Mouse (Mus musculus) neural tube, embryonic 11.5 days (tissue): ENCODE measurements at regions not wholly inside any gene's neighbourhood (a gene's known extent, or its start where the extent isn't known, plus 50 kb on each side); places are given as distances from the start of the nearest gene placed in this dataset.

Source experiments
- ATAC-seq: fragments of 200-750 bp; cut with Nextera tagmentation; 2 replicates; pipeline ENCODE4 v1.8.0; 2017; ENCODE audit warnings: moderate number of reproducible peaks, mild to moderate bottlenecking, moderate TSS enrichment, moderate library complexity; ENCODE audit not compliant: insufficient read depth, low FRiP score, low TSS enrichment
- DNase-seq: peaks from one replicate; pipeline ENCODE4 v3.0.0-alpha.2; 2015; ENCODE audit warnings: low spot score
- H3K27ac ChIP-seq: fragments of 300-500 bp; sonication (generic); 2 replicates; pipeline ENCODE4 v1.5.1; 2014; ENCODE audit warnings: low read depth, mild to moderate bottlenecking, low read length
- H3K27me3 ChIP-seq: fragments of 300-500 bp; sonication (generic); 2 replicates; pipeline ENCODE4 v1.6.1; 2014; ENCODE audit warnings: mild to moderate bottlenecking, low read length, mixed read lengths; ENCODE audit not compliant: control insufficient read depth, insufficient read depth
- H3K36me3 ChIP-seq: fragments of 300-500 bp; sonication (generic); 2 replicates; pipeline ENCODE4 v1.6.1; 2014; ENCODE audit warnings: mild to moderate bottlenecking, low read length, moderate library complexity, mixed read lengths; ENCODE audit not compliant: control insufficient read depth, insufficient read depth
- H3K4me1 ChIP-seq: fragments of 300-500 bp; sonication (generic); 2 replicates; pipeline ENCODE4 v1.6.1; 2014; ENCODE audit warnings: low read length, mixed read lengths; ENCODE audit not compliant: control insufficient read depth, insufficient read depth
- H3K4me2 ChIP-seq: fragments of 300-500 bp; sonication (generic); 2 replicates; pipeline ENCODE4 v1.6.1; 2014; ENCODE audit warnings: low read depth, mild to moderate bottlenecking, moderate library complexity
- H3K4me3 ChIP-seq: fragments of 300-500 bp; sonication (generic); 2 replicates; pipeline ENCODE4 v1.5.1; 2014; ENCODE audit warnings: low read depth, low read length
- H3K9ac ChIP-seq: fragments of 300-500 bp; sonication (generic); 2 replicates; pipeline ENCODE4 v1.6.1; 2014; ENCODE audit warnings: mild to moderate bottlenecking, low read length
- H3K9me3 ChIP-seq: fragments of 300-500 bp; sonication (generic); 2 replicates; pipeline ENCODE4 v1.6.1; 2016; ENCODE audit warnings: low read length; ENCODE audit not compliant: control insufficient read depth
- WGBS: fragments of 180-500 bp; shearing (Covaris S2); extraction: QIAGEN DNeasy Blood & Tissue Kit; methylation state at CpG from one replicate; pipeline ENCODE4 v1.1.7; 2014; 5-methylcytosine and 5-hydroxymethylcytosine counted together

- Histone ChIP-seq H3K27ac (no peak overlapping the region), H3K9me3 (no peaks in the 10 kb centered on the region), H3K4me2 (no peak overlapping the region), H3K27me3 (no peaks in the 10 kb centered on the region), H3K9ac (no peak overlapping the region), H3K36me3 (no peaks in the 10 kb centered on the region), H3K4me3 (no peak overlapping the region), H3K4me1 (no peaks in the 10 kb centered on the region)
- DNase-seq (no peak), ATAC-seq (no peak)
- WGBS: 30% methylated on average over 1 of the region's 1 CpGs
These were observed 148.4 kb upstream of the Sel1l start for GRCm38 (mm10) chr12:91997404-91997803.

GRCm38 (mm10) chr12:91995545-91995944 lies 146.6 kb upstream of the Sel1l start:
- H3K27me3 ChIP-seq: no peaks in the 10 kb centered on the region
- WGBS: 41% methylated on average over 2 of the region's 2 CpGs
- no peak overlapping the region for H3K27ac ChIP-seq
- DNase-seq (no peak), ATAC-seq (no peak)
- no peaks in the 10 kb centered on the region for H3K9me3 ChIP-seq
- no peaks in the 10 kb centered on the region for H3K4me1 ChIP-seq
- no peak overlapping the region for H3K9ac ChIP-seq
- no peaks in the 10 kb centered on the region for H3K36me3 ChIP-seq
- H3K4me3 ChIP-seq: no peak overlapping the region
- no peak overlapping the region for H3K4me2 ChIP-seq

GRCm38 (mm10) chr12:91986448-91986847 lies 137.5 kb upstream of the Sel1l start:
- Histone ChIP-seq H3K36me3 (no peaks in the 10 kb centered on the region), H3K9me3 (no peaks in the 10 kb centered on the region), H3K4me3 (no peak overlapping the region), H3K4me2 (no peak overlapping the region), H3K9ac (no peak overlapping the region), H3K27me3 (no peaks in the 10 kb centered on the region), H3K4me1 (no peaks in the 10 kb centered on the region), H3K27ac (no peak overlapping the region)
- WGBS: 76% methylated on average over 4 of the region's 4 CpGs
- DNase-seq (no peak), ATAC-seq (no peak)

GRCm38 (mm10) chr12:91980321-91980720 lies 131.4 kb upstream of the Sel1l start:
- Histone ChIP-seq H3K9me3 (no peaks in the 10 kb centered on the region), H3K27ac (no peak overlapping the region), H3K4me3 (no peak overlapping the region), H3K27me3 (no peaks in the 10 kb centered on the region), H3K36me3 (no peaks in the 10 kb centered on the region), H3K4me2 (no peak overlapping the region), H3K9ac (no peak overlapping the region), H3K4me1 (no peaks in the 10 kb centered on the region)
- ATAC-seq (no peak), DNase-seq (no peak)
- WGBS: 78% methylated on average over 7 of the region's 7 CpGs

- ATAC-seq (no peak), DNase-seq (no peak)
- Histone ChIP-seq H3K9me3 (no peaks in the 10 kb centered on the region), H3K27me3 (no peaks in the 10 kb centered on the region), H3K27ac (no peak overlapping the region), H3K4me2 (no peak overlapping the region), H3K9ac (no peak overlapping the region), H3K4me3 (no peak overlapping the region), H3K36me3 (no peaks in the 10 kb centered on the region), H3K4me1 (no peaks in the 10 kb centered on the region)
- WGBS: 52% methylated on average over 1 of the region's 1 CpGs
These were observed 122.1 kb upstream of the Sel1l start for GRCm38 (mm10) chr12:91971045-91971444.

GRCm38 (mm10) chr12:91965937-91966336 lies 117.0 kb upstream of the Sel1l start:
- Histone ChIP-seq H3K27ac (no peak overlapping the region), H3K27me3 (no peaks in the 10 kb centered on the region), H3K9me3 (no peaks in the 10 kb centered on the region), H3K4me1 (no peaks in the 10 kb centered on the region), H3K36me3 (no peaks in the 10 kb centered on the region), H3K9ac (no peak overlapping the region), H3K4me3 (no peak overlapping the region), H3K4me2 (no peak overlapping the region)
- ATAC-seq (no peak), DNase-seq (no peak)
- WGBS: 100% methylated on average over 1 of the region's 1 CpGs

- no peak overlapping the region for H3K9ac ChIP-seq
- H3K4me1 ChIP-seq: no peaks in the 10 kb centered on the region
- DNase-seq: no peak
- H3K27ac ChIP-seq: no peak overlapping the region
- 78% methylated on average over 5 of the region's 5 CpGs for whole genome bisulfite sequencing
- H3K4me2 ChIP-seq: no peak overlapping the region
- no peak for ATAC-seq
- no peaks in the 10 kb centered on the region for H3K36me3 ChIP-seq
- no peaks in the 10 kb centered on the region for H3K9me3 ChIP-seq
- no peaks in the 10 kb centered on the region for H3K27me3 ChIP-seq
- H3K4me3 ChIP-seq: no peak overlapping the region
These were observed 114.3 kb upstream of the Sel1l start for GRCm38 (mm10) chr12:91963239-91963638.

- WGBS: 76% methylated on average over 4 of the region's 4 CpGs
- Histone ChIP-seq H3K27me3 (no peaks in the 10 kb centered on the region), H3K9ac (no peak overlapping the region), H3K4me2 (no peak overlapping the region), H3K36me3 (no peaks in the 10 kb centered on the region), H3K4me3 (no peak overlapping the region), H3K27ac (no peak overlapping the region), H3K4me1 (no peaks in the 10 kb centered on the region), H3K9me3 (no peaks in the 10 kb centered on the region)
- ATAC-seq (no peak), DNase-seq (no peak)
These were observed 109.1 kb upstream of the Sel1l start for GRCm38 (mm10) chr12:91958086-91958485.

- H3K27ac ChIP-seq: no peak overlapping the region
- no peak overlapping the region for H3K4me2 ChIP-seq
- H3K4me3 ChIP-seq: no peak overlapping the region
- no peaks in the 10 kb centered on the region for H3K36me3 ChIP-seq
- no peaks in the 10 kb centered on the region for H3K9me3 ChIP-seq
- H3K9ac ChIP-seq: no peak overlapping the region
- 78% methylated on average over 3 of the region's 3 CpGs for WGBS
- H3K27me3 ChIP-seq: no peaks in the 10 kb centered on the region
- no peak for ATAC-seq
- H3K4me1 ChIP-seq: no peaks in the 10 kb centered on the region
- no peak for DNase-seq
These were observed 107.5 kb upstream of the Sel1l start for GRCm38 (mm10) chr12:91956411-91956810.
